Mouse (Mus musculus): ENCODE results near the gene Nbas.

DNA sequence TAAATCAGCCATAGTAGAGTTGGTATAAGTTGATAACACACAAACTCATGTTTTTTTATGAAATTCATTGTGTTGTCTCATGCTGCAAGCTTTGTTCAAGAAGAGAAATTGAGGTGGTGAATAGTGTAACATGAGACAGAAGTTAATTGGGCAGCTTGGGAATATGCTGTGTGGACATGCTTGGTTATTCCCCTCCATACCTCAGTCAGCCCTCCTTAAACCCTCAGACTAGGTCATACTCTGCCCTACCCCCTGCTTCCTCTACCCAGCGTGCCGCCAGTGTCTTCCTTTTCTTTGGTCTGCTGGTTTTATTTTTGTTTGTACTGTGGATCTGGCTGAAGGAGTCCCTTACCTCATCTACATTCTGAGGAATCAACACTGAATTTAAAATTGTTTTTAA is 22.5 kb downstream of the Nbas start:
- TF ChIP-seq CTCF (IDR thresholded peaks at IDR 0.05; ENCODE audit: borderline replicate concordance, insufficient read depth, low read length) (no peak), POLR2A (IDR thresholded peaks at IDR 0.05; ENCODE audit: low read depth, low read length) (no peak)
